Mouse (Mus musculus): ENCODE results near the gene Chrnb1. TPM values are rescaled to one million over a fixed set of nuclear protein-coding genes. Genes with fewer than 3 reads are reported as not detected.

The Chrnb1 gene
- polyA plus RNA-seq, 1 experiment from 2014 or later = 1.8 TPM

DNA sequence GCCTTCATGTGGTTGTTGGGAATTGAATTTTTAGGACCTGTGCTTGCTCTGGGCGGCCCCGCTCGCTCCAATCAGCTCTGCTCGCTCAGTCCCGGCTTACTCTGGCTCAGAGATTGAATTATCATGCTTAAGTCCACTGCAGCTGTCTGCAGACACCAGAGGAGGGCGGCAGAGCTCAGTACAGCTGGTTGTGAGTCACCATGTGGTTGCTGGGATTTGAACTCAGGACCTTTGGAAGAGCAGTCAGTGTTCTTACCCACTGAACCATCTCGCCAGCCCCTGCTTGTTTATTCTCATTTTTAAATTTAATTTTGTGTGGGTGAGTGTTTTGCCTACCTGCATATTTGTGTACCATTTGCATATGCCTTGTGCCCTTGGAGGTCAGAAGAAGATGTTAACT lies 32.2 kb downstream of the Chrnb1 start:
- ATAC-seq (ENCODE audit: low FRiP score) = no peak
- Histone ChIP-seq H3K27me3 (0 out of 2 replicates have a peak, but pooled peaks cover 4% of the 10 kb centered on the region), H3K36me3 (replicated peaks) (no peaks in the 10 kb centered on the region), H3K4me3 (replicated peaks) (no peak overlapping the region), H3K4me1 (peaks cover 39% of the 10 kb centered on the region), H3K9ac (no peak overlapping the region), H3K4me2 (no peak overlapping the region), H3K9me3 (no peaks in the 10 kb centered on the region), H3K27ac (no peak overlapping the region)
- 64% methylated on average over 7 of the region's 7 CpGs for WGBS

- Histone ChIP-seq H3K4me2 (no peak within 1 kb of the TSS), H3K4me1 (peaks cover 38% of the 10 kb centered on the region), H3K36me3 (replicated peaks) (no peaks in the 10 kb centered on the region), H3K4me3 (replicated peaks) (no peak within 1 kb of the TSS), H3K27ac (0 out of 2 replicates have a peak within 1 kb of the TSS, but pooled peaks have one; percentile 99), H3K27me3 (no peaks in the 10 kb centered on the region), H3K9me3 (no peaks in the 10 kb centered on the region), H3K9ac (no peak within 1 kb of the TSS)
- 85% methylated on average over 1 of the region's 1 CpGs for WGBS
- ATAC-seq (ENCODE audit: low FRiP score) = no peak
Measured at GRCm38 (mm10) chr11:69761868-69762267, 33.9 kb downstream of the Chrnb1 start, which contains the start of gene Slc35g3. Slc35g3 (minus strand) TSS chr11:69761968.

DNA sequence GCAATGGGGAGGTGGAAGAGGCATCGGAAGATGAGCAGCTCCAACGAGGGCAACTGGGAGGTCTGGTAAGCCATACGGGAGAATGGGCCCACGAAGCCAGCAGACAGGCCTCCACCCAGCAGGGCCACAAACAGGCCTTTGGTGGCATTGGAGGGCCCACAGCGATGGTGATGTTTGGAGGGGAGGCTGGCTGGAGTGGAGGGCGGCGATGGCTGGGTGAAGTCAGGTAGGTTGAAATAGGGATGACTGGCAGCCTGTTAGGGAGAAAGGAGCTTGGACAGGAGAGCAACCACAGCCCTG lies 34.9 kb downstream of the Chrnb1 start:
- Histone ChIP-seq H3K4me3 (replicated peaks) (no peak overlapping the region), H3K27me3 (no peaks in the 10 kb centered on the region), H3K9me3 (no peaks in the 10 kb centered on the region), H3K27ac (peak overlapping the region; percentile 99; the same call in 1 of the 2 replicates), H3K4me2 (no peak overlapping the region), H3K4me1 (peaks cover 38% of the 10 kb centered on the region), H3K9ac (no peak overlapping the region), H3K36me3 (replicated peaks) (no peaks in the 10 kb centered on the region)
- ATAC-seq (ENCODE audit: low FRiP score) = no peak
- WGBS = 89% methylated on average over 7 of the region's 7 CpGs

GRCm38 (mm10) chr11:69760160-69760900 lies 35.4 kb downstream of the Chrnb1 start:
- Histone ChIP-seq H3K4me2 (peak overlapping the region; percentile 78), H3K27me3 (no peaks in the 10 kb centered on the region), H3K9ac (peak overlapping the region; percentile 86), H3K36me3 (replicated peaks) (no peaks in the 10 kb centered on the region), H3K9me3 (no peaks in the 10 kb centered on the region), H3K4me3 (replicated peaks) (peak overlapping the region; percentile 52), H3K4me1 (peaks cover 41% of the 10 kb centered on the region), H3K27ac (peak overlapping the region; percentile 99)
- no peak for ATAC-seq (ENCODE audit: low FRiP score)
- whole genome bisulfite sequencing = 82% methylated on average over 14 of the region's 14 CpGs

DNA sequence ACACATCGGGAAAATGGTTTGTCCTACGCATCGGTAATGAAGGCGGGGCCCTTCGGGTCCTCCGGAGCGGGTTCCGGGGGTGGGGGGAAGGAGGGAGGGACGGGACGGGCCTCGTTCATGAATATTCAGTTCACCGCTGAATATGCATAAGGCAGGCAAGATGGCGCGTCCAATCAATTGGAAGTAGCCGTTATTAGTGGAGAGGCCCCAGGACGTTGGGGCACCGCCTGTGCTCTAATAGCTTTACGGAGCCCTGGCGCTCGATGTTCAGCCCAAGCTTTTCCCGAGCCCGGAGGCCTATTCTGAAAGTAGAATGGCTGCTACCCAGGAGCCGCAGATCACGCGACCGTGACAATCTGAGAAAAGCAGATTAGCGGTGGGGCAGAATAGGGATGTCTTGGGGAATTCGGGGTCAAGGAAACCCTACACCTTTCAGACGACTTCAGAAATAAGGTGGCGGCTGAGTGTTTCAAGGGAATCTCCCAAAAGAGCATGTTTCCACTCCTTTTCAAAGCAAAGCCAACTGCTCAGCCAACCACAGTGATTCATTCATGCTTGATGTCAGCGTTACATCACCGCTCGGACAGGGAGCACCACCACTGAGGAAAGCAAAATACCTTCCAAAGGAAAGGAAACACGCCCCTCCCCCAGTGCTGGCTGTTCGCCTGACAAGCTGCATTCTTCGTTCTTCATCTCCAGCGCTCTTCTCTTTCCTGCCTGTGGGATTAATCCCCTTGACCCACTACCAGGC lies 36.6 kb downstream of the Chrnb1 start:
- no peaks in the 10 kb centered on the region for H3K36me3 ChIP-seq (replicated peaks)
- peak overlapping the region; percentile 78 for H3K4me2 ChIP-seq
- peak; percentile 89 for ATAC-seq (ENCODE audit: low FRiP score)
- under 1% methylated on average over 37 of the region's 37 CpGs for WGBS
- peak overlapping the region; percentile 99 for H3K27ac ChIP-seq
- no peaks in the 10 kb centered on the region for H3K9me3 ChIP-seq
- no peaks in the 10 kb centered on the region for H3K27me3 ChIP-seq
- H3K4me3 ChIP-seq (replicated peaks) = peak overlapping the region; percentile 52
- peaks cover 47% of the 10 kb centered on the region for H3K4me1 ChIP-seq
- H3K9ac ChIP-seq = peak overlapping the region; percentile 86

GRCm38 (mm10) chr11:69758478-69758970 lies 37.2 kb downstream of the Chrnb1 start, which contains the start of gene Polr2a:
Polr2a (minus strand) TSS chr11:69758637.
- ATAC-seq (ENCODE audit: low FRiP score) = peak; percentile 96
- under 1% methylated on average over 34 of the region's 36 CpGs for WGBS
- Histone ChIP-seq H3K4me3 (replicated peaks) (peak within 1 kb of the TSS; percentile 52), H3K27me3 (no peaks in the 10 kb centered on the region), H3K4me2 (peak within 1 kb of the TSS; percentile 78), H3K4me1 (peaks cover 51% of the 10 kb centered on the region), H3K9ac (peak within 1 kb of the TSS; percentile 86), H3K9me3 (no peaks in the 10 kb centered on the region), H3K27ac (peak within 1 kb of the TSS; percentile 99), H3K36me3 (replicated peaks) (no peaks in the 10 kb centered on the region)

- peak overlapping the region; percentile 52 for H3K4me3 ChIP-seq (replicated peaks)
- peak; percentile 87 for ATAC-seq (ENCODE audit: low FRiP score)
- no peaks in the 10 kb centered on the region for H3K9me3 ChIP-seq
- peak overlapping the region; percentile 78 for H3K4me2 ChIP-seq
- peak overlapping the region; percentile 99 for H3K27ac ChIP-seq
- no peaks in the 10 kb centered on the region for H3K36me3 ChIP-seq (replicated peaks)
- WGBS = under 1% methylated on average over 26 of the region's 26 CpGs
- no peaks in the 10 kb centered on the region for H3K27me3 ChIP-seq
- H3K4me1 ChIP-seq = peaks cover 53% of the 10 kb centered on the region
- H3K9ac ChIP-seq = peak overlapping the region; percentile 86
Measured at GRCm38 (mm10) chr11:69758090-69758456, 37.7 kb downstream of the Chrnb1 start.

GRCm38 (mm10) chr11:69757303-69758089 lies 38.2 kb downstream of the Chrnb1 start:
- Histone ChIP-seq H3K27me3 (no peaks in the 10 kb centered on the region), H3K4me3 (replicated peaks) (peak overlapping the region; percentile 52), H3K9ac (peak overlapping the region; percentile 86), H3K9me3 (no peaks in the 10 kb centered on the region), H3K4me2 (peak overlapping the region; percentile 78), H3K27ac (peak overlapping the region; percentile 99), H3K36me3 (replicated peaks) (no peaks in the 10 kb centered on the region), H3K4me1 (peaks cover 59% of the 10 kb centered on the region)
- no peak for ATAC-seq (ENCODE audit: low FRiP score)
- 46% methylated on average over 9 of the region's 9 CpGs for WGBS

GRCm38 (mm10) chr11:69754701-69755100 lies 41.0 kb downstream of the Chrnb1 start:
- Histone ChIP-seq H3K4me2 (peak overlapping the region; percentile 78), H3K36me3 (replicated peaks) (no peaks in the 10 kb centered on the region), H3K27me3 (no peaks in the 10 kb centered on the region), H3K27ac (no peak overlapping the region), H3K9ac (no peak overlapping the region), H3K4me3 (replicated peaks) (no peak overlapping the region), H3K4me1 (peaks cover 51% of the 10 kb centered on the region), H3K9me3 (no peaks in the 10 kb centered on the region)
- ATAC-seq (ENCODE audit: low FRiP score) = no peak
- WGBS = 56% methylated on average over 3 of the region's 3 CpGs

- no peak overlapping the region for H3K9ac ChIP-seq
- no peak overlapping the region for H3K4me3 ChIP-seq (replicated peaks)
- H3K36me3 ChIP-seq (replicated peaks) = no peaks in the 10 kb centered on the region
- no peaks in the 10 kb centered on the region for H3K9me3 ChIP-seq
- WGBS = 88% methylated on average over 5 of the region's 5 CpGs
- no peaks in the 10 kb centered on the region for H3K27me3 ChIP-seq
- peaks cover 48% of the 10 kb centered on the region for H3K4me1 ChIP-seq
- no peak overlapping the region for H3K27ac ChIP-seq
- peak overlapping the region; percentile 8; the same call in 1 of the 2 replicates for H3K4me2 ChIP-seq
- no peak for ATAC-seq (ENCODE audit: low FRiP score)
Measured at GRCm38 (mm10) chr11:69754233-69754632, 41.5 kb downstream of the Chrnb1 start.

DNA sequence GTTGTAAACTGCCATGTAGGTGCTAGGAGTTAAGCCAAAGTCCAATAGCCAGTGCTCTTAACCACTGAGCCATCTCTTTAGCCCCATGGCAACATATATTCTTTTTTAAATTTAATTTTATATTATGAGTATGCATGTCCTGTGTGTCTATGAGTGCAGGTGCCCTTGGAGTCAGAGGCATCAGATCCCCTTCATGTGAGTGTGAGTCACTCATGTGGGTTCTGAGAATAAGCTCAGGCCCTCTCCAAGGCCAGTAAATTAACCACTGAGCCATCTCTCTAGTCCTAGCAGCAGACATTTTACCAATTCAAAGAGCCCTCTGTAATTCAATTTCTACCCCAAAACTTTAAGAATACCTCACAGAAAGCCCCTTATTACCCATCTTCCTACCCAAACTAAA lies 43.1 kb downstream of the Chrnb1 start:
- ATAC-seq (ENCODE audit: low FRiP score) = no peak
- Histone ChIP-seq H3K9ac (no peak overlapping the region), H3K4me1 (peaks cover 48% of the 10 kb centered on the region)

GRCm38 (mm10) chr11:69751635-69752034 lies 44.1 kb downstream of the Chrnb1 start:
- no peaks in the 10 kb centered on the region for H3K9me3 ChIP-seq
- ATAC-seq (ENCODE audit: low FRiP score) = no peak
- no peak overlapping the region for H3K4me3 ChIP-seq (replicated peaks)
- 86% methylated on average over 3 of the region's 3 CpGs for WGBS
- no peak overlapping the region for H3K9ac ChIP-seq
- peaks cover 17% of the 10 kb centered on the region for H3K36me3 ChIP-seq (replicated peaks)
- no peak overlapping the region for H3K27ac ChIP-seq
- H3K4me2 ChIP-seq = no peak overlapping the region
- H3K4me1 ChIP-seq = peaks cover 37% of the 10 kb centered on the region
- no peaks in the 10 kb centered on the region for H3K27me3 ChIP-seq

More for the DNA sequence above, 43.1 kb downstream of the Chrnb1 start:
- H3K4me2 ChIP-seq = no peak overlapping the region
- H3K27me3 ChIP-seq = no peaks in the 10 kb centered on the region
- H3K4me3 ChIP-seq (replicated peaks) = no peak overlapping the region
- H3K27ac ChIP-seq = no peak overlapping the region
- peaks cover 7% of the 10 kb centered on the region for H3K36me3 ChIP-seq (replicated peaks)
- H3K9me3 ChIP-seq = no peaks in the 10 kb centered on the region

Data from forebrain, embryonic 12.5 days (tissue).